Mouse (Mus musculus): Measurements from ENCODE around the gene Slc1a5.

DNA sequence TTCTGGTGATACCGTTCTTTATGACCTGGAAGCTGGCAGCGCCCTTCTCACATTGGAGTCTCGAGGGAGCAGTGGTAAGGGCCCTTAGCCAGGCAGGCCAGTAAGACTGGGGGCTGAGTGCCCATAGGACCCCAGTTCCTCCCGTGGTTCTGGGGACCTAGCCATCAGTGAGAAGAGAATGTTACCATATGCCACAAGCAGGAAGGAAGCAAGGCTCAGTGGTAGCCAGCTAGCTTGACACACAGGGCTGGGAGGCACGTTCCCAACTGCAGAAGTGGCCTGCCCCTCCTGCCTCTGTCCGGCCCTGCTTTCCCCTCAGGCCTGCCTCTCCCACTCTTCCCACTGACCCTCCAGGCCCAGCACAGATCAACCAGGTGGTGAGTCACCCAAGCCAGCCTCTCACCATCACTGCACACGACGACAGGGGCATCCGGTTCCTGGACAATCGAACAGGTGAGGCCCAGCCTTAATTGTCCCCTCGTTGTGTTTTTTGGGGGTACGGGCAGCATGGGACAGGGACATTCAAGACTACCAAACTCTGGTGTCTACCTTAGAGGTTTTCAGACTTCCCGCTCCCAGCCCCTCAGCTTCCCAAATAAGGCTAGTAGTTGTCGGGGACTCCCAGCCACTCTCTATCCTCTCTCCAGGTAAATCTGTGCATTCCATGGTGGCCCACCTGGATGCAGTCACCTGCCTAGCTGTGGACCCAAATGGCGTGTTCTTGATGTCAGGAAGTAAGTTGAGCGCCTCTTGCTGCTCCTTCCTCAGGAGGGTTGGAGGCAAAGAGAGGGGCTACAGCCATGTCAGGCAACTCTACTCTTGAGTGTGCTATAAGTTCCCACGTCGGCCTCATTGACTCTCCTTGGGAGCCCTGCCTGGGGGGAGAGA lies 57.0 kb downstream of the Slc1a5 start:
- TF ChIP-seq GATA1 (IDR thresholded peaks at IDR 0.05; ENCODE audit: borderline replicate concordance, low read length) = no peak
- TF ChIP-seq FLI1 (IDR thresholded peaks at IDR 0.05; ENCODE audit: low read length) = no peak

Measured in megakaryocyte, embryonic 14.5 days (primary cell).